Comparison of ENCODE assay signal across 11 mouse cellular contexts in genomic region chr2:74658024-74658666, GRCm38 (mm10). TPM values are rescaled to one million over a fixed set of nuclear protein-coding genes. Genes with fewer than 3 reads are reported as not detected.
DNase-seq lines count a peak whose midpoint lies in the region; ATAC-seq and TF ChIP-seq lines count a peak whose summit lies in the region.
"Had no signal": no experiment of that assay in that cellular context is flagged by ENCODE, and none has a peak within 500 bp of the region (broad histone marks: within the 10 kb centered on the region; RNA-seq: fewer than 3 reads in every experiment).

No protein-coding gene starts in this region.

- TF ChIP-seq EP300 in heart, postnatal 0 days (IDR thresholded peaks at IDR 0.05; ENCODE audit: low read depth): no peak

- 0 out of 2 replicates have a peak overlapping the region, but pooled peaks have one; percentile 12 for H3K4me2 ChIP-seq in heart, postnatal 0 days (ENCODE audit: low read depth, low read length)
- 0 out of 2 replicates have a peak overlapping the region, but pooled peaks have one; percentile 15 for H3K4me2 ChIP-seq in hindbrain, embryonic 12.5 days (replicated peaks)
- peak overlapping the region; percentile 9; the same call in 1 of the 2 replicates for H3K4me2 ChIP-seq in midbrain, embryonic 11.5 days

- H3K27me3 ChIP-seq in heart, postnatal 0 days (ENCODE audit: control insufficient read depth, insufficient read depth, low read length): peaks cover 95% of the 10 kb centered on the region
- H3K27me3 ChIP-seq in hindbrain, embryonic 12.5 days: peaks cover 85% of the 10 kb centered on the region
- peaks cover 93% of the 10 kb centered on the region for H3K27me3 ChIP-seq in midbrain, embryonic 11.5 days (ENCODE audit: control insufficient read depth, insufficient read depth, low read length)

- no peak for ATAC-seq in heart, postnatal 0 days (ENCODE audit: insufficient read depth, low read depth)
- ATAC-seq in hindbrain, embryonic 12.5 days (ENCODE audit: low FRiP score): no peak
- no peak for ATAC-seq in midbrain, embryonic 11.5 days (ENCODE audit: low FRiP score)
- ATAC-seq in cerebellum, adult (ENCODE audit: insufficient number of reproducible peaks, low FRiP score, low TSS enrichment): no peak

- intact Hi-C loops in heart, postnatal 25 days (cut with DNase I): no loop called here

- peak; percentile 4 for DNase-seq in heart, postnatal 0 days (ENCODE audit: low spot score)
- no peak for DNase-seq in heart, postnatal 25 days (ENCODE audit: low spot score)
- DNase-seq in brain, embryonic 14.5 days (ENCODE audit: low read depth): peak; percentile 61
- DNase-seq in midbrain, embryonic 11.5 days (ENCODE audit: low spot score, missing footprints): peak; percentile 98
- DNase-seq in layer of hippocampus, postnatal 25 days (ENCODE audit: extremely low spot score in 1 of 2, low spot score in 1 of 2): no peak
- no peak for DNase-seq in layer of hippocampus, adult 9-10 months (ENCODE audit: low spot score)
- DNase-seq: cerebellum, adult 8-10 months; thymus, adult 2 months had no signal

- H3K4me3 ChIP-seq in heart, postnatal 0 days (ENCODE audit: low read depth, low read length): peak overlapping the region; percentile 25
- peak overlapping the region; percentile 30 for H3K4me3 ChIP-seq in hindbrain, embryonic 12.5 days
- H3K4me3 ChIP-seq in midbrain, embryonic 11.5 days (ENCODE audit: low read depth, low read length): peak overlapping the region; percentile 16

- H3K9me3 ChIP-seq in heart, postnatal 0 days (replicated peaks; ENCODE audit: control insufficient read depth, low read length): no peaks in the 10 kb centered on the region
- H3K9me3 ChIP-seq in hindbrain, embryonic 12.5 days (replicated peaks): no peaks in the 10 kb centered on the region; the same call in 1 of the 2 replicates
- H3K9me3 ChIP-seq in midbrain, embryonic 11.5 days (ENCODE audit: control insufficient read depth, low read length): no peaks in the 10 kb centered on the region

- H3K36me3 ChIP-seq in heart, postnatal 0 days (replicated peaks; ENCODE audit: control insufficient read depth, insufficient read depth, low read length): no peaks in the 10 kb centered on the region
- no peaks in the 10 kb centered on the region for H3K36me3 ChIP-seq in hindbrain, embryonic 12.5 days
- no peaks in the 10 kb centered on the region for H3K36me3 ChIP-seq in midbrain, embryonic 11.5 days (ENCODE audit: control insufficient read depth, insufficient read depth, low read length)

- no peak overlapping the region for H3K27ac ChIP-seq in heart, postnatal 0 days (ENCODE audit: low read depth)
- peak overlapping the region; percentile 80 for H3K27ac ChIP-seq in hindbrain, embryonic 12.5 days
- no peak overlapping the region; the same call in 1 of the 2 replicates for H3K27ac ChIP-seq in midbrain, embryonic 11.5 days (ENCODE audit: low read depth, low read length)

- no peak overlapping the region for H3K9ac ChIP-seq in heart, postnatal 0 days (replicated peaks; ENCODE audit: low read depth, low read length)
- peak overlapping the region; percentile 45 for H3K9ac ChIP-seq in hindbrain, embryonic 12.5 days
- H3K9ac ChIP-seq in midbrain, embryonic 11.5 days (ENCODE audit: low read length): peak overlapping the region; percentile 36; the same call in 1 of the 2 replicates

- no peak for TF ChIP-seq POLR2A in brain, embryonic 14.5 days (IDR thresholded peaks at IDR 0.05; ENCODE audit: borderline replicate concordance, extremely low read depth, insufficient read depth, insufficient read length, poor library complexity, severe bottlenecking)

- TF ChIP-seq CTCF in heart, postnatal 0 days (IDR thresholded peaks at IDR 0.05; ENCODE audit: low read depth): no peak
- TF ChIP-seq CTCF in brain, embryonic 14.5 days (IDR thresholded peaks at IDR 0.05; ENCODE audit: borderline replicate concordance, extremely low read depth, insufficient read depth, insufficient read length): no peak

- WGBS in heart, postnatal 0 days: 2% methylated on average over 15 of the region's 15 CpGs
- WGBS in hindbrain, embryonic 12.5 days: 1% methylated on average over 15 of the region's 15 CpGs
- under 1% methylated on average over 15 of the region's 15 CpGs for WGBS in midbrain, embryonic 11.5 days

- H3K4me1 ChIP-seq in heart, postnatal 0 days (ENCODE audit: control insufficient read depth, insufficient read depth): no peaks in the 10 kb centered on the region
- peaks cover 9% of the 10 kb centered on the region for H3K4me1 ChIP-seq in hindbrain, embryonic 12.5 days
- H3K4me1 ChIP-seq in midbrain, embryonic 11.5 days (ENCODE audit: control insufficient read depth, insufficient read depth, low read length): peaks cover 7% of the 10 kb centered on the region

RNA-seq across cellular contexts. Expression of gene Evx2, which starts 1.2 kb away (rescaled TPM):
- total RNA-seq in heart, postnatal 0 days (2014; rRNA removed; ENCODE audit: low replicate concordance): not detected in 2 replicates
- not detected in 2 replicates for polyA plus RNA-seq in heart, postnatal 0 days (2015; fragmentation: Nextera tagmentation; extraction: Ambion mirVana)
- not detected for total RNA-seq in heart, postnatal 25 days (2021)
- 1.7 and 4.6 TPM in 2 replicates for polyA plus RNA-seq in brain, embryonic 14.5 days (2012; rRNA removed)
- 2.7 and 3.2 TPM in 2 replicates for polyA plus RNA-seq in hindbrain, embryonic 12.5 days (2016; fragmentation: Nextera tagmentation; extraction: Ambion mirVana)
- polyA plus RNA-seq in midbrain, embryonic 11.5 days (2014; fragmentation: Nextera tagmentation; extraction: Ambion mirVana): 1.5 and 1.9 TPM in 2 replicates
- not detected for total RNA-seq in layer of hippocampus, postnatal 25 days (2021)
- total RNA-seq: heart, postnatal 10 days had no signal
- polyA plus RNA-seq: thymus, adult 2 months had no signal

RNA-seq across cellular contexts. Expression of gene Hoxd13, which starts 10.0 kb away (rescaled TPM):
- total RNA-seq in heart, postnatal 0 days (2014; rRNA removed; ENCODE audit: low replicate concordance): not detected in 2 replicates
- polyA plus RNA-seq in heart, postnatal 0 days (2015; fragmentation: Nextera tagmentation; extraction: Ambion mirVana): not detected in 2 replicates
- total RNA-seq in heart, postnatal 25 days (2021): not detected
- polyA plus RNA-seq in brain, embryonic 14.5 days (2012; rRNA removed): 0.16 and 0.25 TPM in 2 replicates
- not detected in 2 replicates for polyA plus RNA-seq in hindbrain, embryonic 12.5 days (2016; fragmentation: Nextera tagmentation; extraction: Ambion mirVana)
- polyA plus RNA-seq in midbrain, embryonic 11.5 days (2014; fragmentation: Nextera tagmentation; extraction: Ambion mirVana): not detected in 2 replicates
- total RNA-seq in layer of hippocampus, postnatal 25 days (2021): not detected
- total RNA-seq: heart, postnatal 10 days had no signal

RNA-seq across cellular contexts. Expression of gene Hoxd12, which starts 16.7 kb away (rescaled TPM):
- total RNA-seq in heart, postnatal 0 days (2014; rRNA removed; ENCODE audit: low replicate concordance): not detected in 2 replicates
- not detected in 2 replicates for polyA plus RNA-seq in heart, postnatal 0 days (2015; fragmentation: Nextera tagmentation; extraction: Ambion mirVana)
- total RNA-seq in heart, postnatal 25 days (2021): not detected
- polyA plus RNA-seq in brain, embryonic 14.5 days (2012; rRNA removed): 0.05 TPM in 1 of 2 replicates, not detected in the other
- polyA plus RNA-seq in hindbrain, embryonic 12.5 days (2016; fragmentation: Nextera tagmentation; extraction: Ambion mirVana): not detected in 2 replicates
- polyA plus RNA-seq in midbrain, embryonic 11.5 days (2014; fragmentation: Nextera tagmentation; extraction: Ambion mirVana): not detected in 2 replicates
- total RNA-seq in layer of hippocampus, postnatal 25 days (2021): not detected
- total RNA-seq: heart, postnatal 10 days had no signal
- polyA plus RNA-seq: thymus, adult 2 months had no signal

RNA-seq across cellular contexts. Expression of gene Hoxd11, which starts 21.2 kb away (rescaled TPM):
- total RNA-seq in heart, postnatal 0 days (2014; rRNA removed; ENCODE audit: low replicate concordance): 0.11 TPM in 1 of 2 replicates, not detected in the other
- polyA plus RNA-seq in heart, postnatal 0 days (2015; fragmentation: Nextera tagmentation; extraction: Ambion mirVana): not detected in 2 replicates
- not detected for total RNA-seq in heart, postnatal 25 days (2021)
- 0.05 TPM in 1 of 2 replicates, not detected in the other for polyA plus RNA-seq in brain, embryonic 14.5 days (2012; rRNA removed)
- not detected in 2 replicates for polyA plus RNA-seq in hindbrain, embryonic 12.5 days (2016; fragmentation: Nextera tagmentation; extraction: Ambion mirVana)
- not detected in 2 replicates for polyA plus RNA-seq in midbrain, embryonic 11.5 days (2014; fragmentation: Nextera tagmentation; extraction: Ambion mirVana)
- total RNA-seq in layer of hippocampus, postnatal 25 days (2021): not detected
- total RNA-seq: heart, postnatal 10 days had no signal
- polyA plus RNA-seq: thymus, adult 2 months had no signal

RNA-seq across cellular contexts. Expression of gene Hoxd10, which starts 33.6 kb away (rescaled TPM):
- not detected in 2 replicates for total RNA-seq in heart, postnatal 0 days (2014; rRNA removed; ENCODE audit: low replicate concordance)
- 0.08 TPM in 1 of 2 replicates, not detected in the other for polyA plus RNA-seq in heart, postnatal 0 days (2015; fragmentation: Nextera tagmentation; extraction: Ambion mirVana)
- not detected for total RNA-seq in heart, postnatal 25 days (2021)
- 0.04 and 0.14 TPM in 2 replicates for polyA plus RNA-seq in brain, embryonic 14.5 days (2012; rRNA removed)
- polyA plus RNA-seq in hindbrain, embryonic 12.5 days (2016; fragmentation: Nextera tagmentation; extraction: Ambion mirVana): not detected in 2 replicates
- polyA plus RNA-seq in midbrain, embryonic 11.5 days (2014; fragmentation: Nextera tagmentation; extraction: Ambion mirVana): not detected in 2 replicates
- total RNA-seq in layer of hippocampus, postnatal 25 days (2021): not detected
- total RNA-seq: heart, postnatal 10 days had no signal
- polyA plus RNA-seq: thymus, adult 2 months had no signal

Comparison
In these comparisons a context has a peak if more than half of its experiments do, and no peak if none do; other contexts are left out.
1. DNase-seq: peak in heart, postnatal 0 days (single experiment), brain, embryonic 14.5 days (single experiment) and midbrain, embryonic 11.5 days (single experiment); none in heart, postnatal 25 days (single experiment), layer of hippocampus, postnatal 25 days (0 of 2) and layer of hippocampus, adult 9-10 months (single experiment).
2. Peak in every context shown above with its lines, with median percentiles within 50 percentile points of each other: H3K4me2 ChIP-seq and H3K4me3 ChIP-seq.